Mouse (Mus musculus) CH12F3 (cell line): ENCODE measurements around the gene Rab6a.

ENCODE experiments used
- in situ Hi-C: fragments of 300-500 bp; cut with MboI; formaldehyde crosslinking; loops from 2 replicates; pipeline ENCODE4 v1.14.3; 2020; ENCODE audit warnings: low sequenced_read_pairs

Gene Rab6a

GRCm38 (mm10) chr7:100681132-100681531, 73.9 kb downstream of the Rab6a start:
- in situ Hi-C loops, result no loop called here

- in situ Hi-C loops, result no loop called here
Observed at GRCm38 (mm10) chr7:100683241-100683640, 76.0 kb downstream of the Rab6a start.

- in situ Hi-C loops, result no loop called here
Observed at GRCm38 (mm10) chr7:100684081-100684480, 76.9 kb downstream of the Rab6a start.

- in situ Hi-C loops, result no loop called here
Observed at GRCm38 (mm10) chr7:100684538-100684937, 77.3 kb downstream of the Rab6a start.

GRCm38 (mm10) chr7:100685061-100686030, 78.1 kb downstream of the Rab6a start:
- in situ Hi-C loops, result no loop called here

- in situ Hi-C loops, result no loop called here
Observed at GRCm38 (mm10) chr7:100688471-100688870, 81.3 kb downstream of the Rab6a start.
